Mouse (Mus musculus) kidney, embryonic 14.5 days (tissue): ENCODE measurements at regions not wholly inside any gene's neighbourhood (a gene's known extent, or its start where the extent isn't known, plus 50 kb on each side); places are given as distances from the start of the nearest gene placed in this dataset.
A peak's percentile ranks its signal among the peaks of the same experiment; 100 is the strongest.

Experiments
- ATAC-seq: fragments of 200-750 bp; cut with Nextera tagmentation; 2 replicates; pipeline ENCODE4 v1.8.0; 2017; ENCODE audit warnings: moderate number of reproducible peaks, mild to moderate bottlenecking, moderate TSS enrichment, moderate library complexity; ENCODE audit not compliant: low FRiP score, low TSS enrichment
- H3K27ac ChIP-seq: fragments of 300-500 bp; sonication (generic); 2 replicates; pipeline ENCODE4 v1.5.1; 2014; ENCODE audit warnings: low read depth, mild to moderate bottlenecking, low read length, moderate library complexity, mixed read lengths
- H3K27me3 ChIP-seq: fragments of 300-500 bp; sonication (generic); 2 replicates; pipeline ENCODE4 v1.6.1; 2014; ENCODE audit warnings: mild to moderate bottlenecking, low read length; ENCODE audit not compliant: control insufficient read depth, insufficient read depth
- H3K36me3 ChIP-seq: fragments of 300-500 bp; sonication (generic); 2 replicates; pipeline ENCODE4 v1.6.1; 2014; ENCODE audit warnings: low read length, mixed read lengths; ENCODE audit not compliant: control insufficient read depth, insufficient read depth
- H3K4me1 ChIP-seq: fragments of 300-500 bp; sonication (generic); 2 replicates; pipeline ENCODE4 v1.6.1; 2014; ENCODE audit warnings: low read length, mixed read lengths; ENCODE audit not compliant: control insufficient read depth, insufficient read depth
- H3K4me2 ChIP-seq: fragments of 300-500 bp; sonication (generic); replicated peaks from 2 replicates; pipeline ENCODE4 v1.6.1; 2014; ENCODE audit warnings: low read depth, mild to moderate bottlenecking, low read length
- H3K4me3 ChIP-seq: fragments of 300-500 bp; sonication (generic); 2 replicates; pipeline ENCODE4 v1.5.1; 2014; ENCODE audit warnings: mild to moderate bottlenecking, low read length
- H3K9ac ChIP-seq: fragments of 300-500 bp; sonication (generic); 2 replicates; pipeline ENCODE4 v1.6.1; 2014; ENCODE audit warnings: low read depth, mild to moderate bottlenecking, low read length, moderate library complexity
- H3K9me3 ChIP-seq: fragments of 300-500 bp; sonication (generic); 2 replicates; pipeline ENCODE4 v1.6.1; 2016; ENCODE audit warnings: low read length; ENCODE audit not compliant: control insufficient read depth
- WGBS: fragments of 180-500 bp; shearing (Covaris S2); extraction: QIAGEN DNeasy Blood & Tissue Kit; methylation state at CpG from one replicate; pipeline ENCODE4 v1.1.7; 2014; 5-methylcytosine and 5-hydroxymethylcytosine counted together

DNA sequence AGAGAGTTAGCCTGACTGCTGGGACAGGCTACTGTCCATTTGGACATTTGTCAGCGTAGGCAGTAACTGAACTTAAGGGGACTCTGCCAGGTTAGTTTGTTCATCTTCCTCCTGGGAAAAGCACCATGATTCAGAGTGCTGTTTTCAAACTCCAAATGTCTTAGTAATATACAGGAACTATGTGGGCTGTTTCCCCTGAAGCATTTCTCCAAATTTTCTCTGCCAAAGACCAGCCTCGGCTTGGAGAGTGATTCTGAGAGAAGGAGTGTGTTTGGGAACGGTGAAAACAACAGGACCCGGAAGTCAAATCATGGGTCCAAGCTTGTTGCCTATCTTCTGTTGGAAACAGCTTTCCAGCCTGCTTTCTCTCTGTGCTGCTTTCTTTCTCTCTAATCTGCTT lies 52.1 kb downstream of the Rprm start:
- Histone ChIP-seq H3K27me3 (no peaks in the 10 kb centered on the region), H3K4me1 (no peaks in the 10 kb centered on the region), H3K9ac (no peak overlapping the region), H3K4me2 (no peak overlapping the region), H3K27ac (no peak overlapping the region), H3K36me3 (no peaks in the 10 kb centered on the region), H3K9me3 (no peaks in the 10 kb centered on the region), H3K4me3 (no peak overlapping the region)
- 84% methylated on average over 4 of the region's 4 CpGs for WGBS
- no peak for ATAC-seq

- Histone ChIP-seq H3K9me3 (no peaks in the 10 kb centered on the region), H3K4me1 (no peaks in the 10 kb centered on the region), H3K36me3 (no peaks in the 10 kb centered on the region), H3K4me3 (no peak overlapping the region), H3K9ac (no peak overlapping the region), H3K27me3 (no peaks in the 10 kb centered on the region), H3K4me2 (no peak overlapping the region), H3K27ac (no peak overlapping the region)
- WGBS: 92% methylated on average over 2 of the region's 2 CpGs
- no peak for ATAC-seq
Measured at GRCm38 (mm10) chr2:54028851-54029250, 56.5 kb downstream of the Rprm start.

DNA sequence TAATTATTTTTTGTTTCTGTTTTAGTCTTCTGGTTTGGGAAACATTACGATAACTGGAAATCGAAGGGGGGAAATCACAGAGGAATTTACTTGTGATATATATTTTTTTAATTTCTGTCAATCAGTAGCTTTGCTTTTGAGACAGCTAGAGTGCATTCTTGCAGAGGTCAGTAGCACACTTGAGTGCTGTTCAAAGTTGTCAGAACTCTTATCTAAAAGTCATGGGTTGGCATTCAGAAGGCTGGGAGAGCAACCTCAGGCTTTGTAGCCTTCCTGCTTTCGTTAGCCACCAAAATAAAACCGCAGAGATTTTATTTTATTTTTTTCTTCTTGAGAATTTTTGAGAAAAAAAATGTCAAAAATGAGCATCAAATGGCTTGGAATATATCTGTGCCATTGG lies 62.6 kb downstream of the Rprm start:
- WGBS: 78% methylated on average over 4 of the region's 4 CpGs
- Histone ChIP-seq H3K27ac (no peak overlapping the region), H3K36me3 (no peaks in the 10 kb centered on the region), H3K27me3 (no peaks in the 10 kb centered on the region), H3K4me1 (no peaks in the 10 kb centered on the region), H3K9ac (no peak overlapping the region), H3K4me2 (no peak overlapping the region), H3K4me3 (no peak overlapping the region), H3K9me3 (no peaks in the 10 kb centered on the region)
- ATAC-seq: no peak

GRCm38 (mm10) chr2:53990157-53990556 lies 95.2 kb downstream of the Rprm start:
- 56% methylated on average over 2 of the region's 2 CpGs for WGBS
- H3K4me1 ChIP-seq: no peaks in the 10 kb centered on the region
- no peak overlapping the region for H3K27ac ChIP-seq
- no peaks in the 10 kb centered on the region for H3K27me3 ChIP-seq
- ATAC-seq: no peak
- no peak overlapping the region for H3K9ac ChIP-seq
- H3K4me3 ChIP-seq: no peak overlapping the region
- no peaks in the 10 kb centered on the region for H3K36me3 ChIP-seq
- H3K9me3 ChIP-seq: no peaks in the 10 kb centered on the region
- no peak overlapping the region for H3K4me2 ChIP-seq

GRCm38 (mm10) chr2:53975707-53976106 lies 109.6 kb downstream of the Rprm start:
- WGBS: 84% methylated on average over 4 of the region's 4 CpGs
- no peak overlapping the region for H3K9ac ChIP-seq
- no peak overlapping the region for H3K4me2 ChIP-seq
- no peaks in the 10 kb centered on the region for H3K27me3 ChIP-seq
- H3K36me3 ChIP-seq: no peaks in the 10 kb centered on the region
- ATAC-seq: no peak
- H3K4me1 ChIP-seq: no peaks in the 10 kb centered on the region
- H3K4me3 ChIP-seq: no peak overlapping the region
- no peaks in the 10 kb centered on the region for H3K9me3 ChIP-seq
- H3K27ac ChIP-seq: no peak overlapping the region

DNA sequence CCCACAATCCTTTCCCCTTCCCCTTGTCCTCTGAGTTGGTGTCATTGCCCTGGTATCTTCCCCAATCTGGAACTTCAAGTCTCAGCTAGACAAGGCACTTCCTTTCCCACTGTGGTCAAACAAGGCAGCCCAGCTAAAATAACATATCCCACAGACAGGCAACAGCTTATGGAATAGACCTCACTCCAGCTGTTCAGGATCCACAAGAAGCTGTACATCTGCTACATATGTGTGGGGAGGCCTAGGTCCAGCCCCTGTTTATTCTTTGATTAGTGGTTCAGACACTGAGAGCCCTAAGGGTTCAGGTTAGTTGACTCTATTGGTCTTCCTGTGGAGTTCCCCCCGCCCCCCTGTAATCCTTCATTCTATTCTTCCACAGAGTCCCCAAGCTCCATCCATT lies 124.9 kb downstream of the Rprm start:
- Histone ChIP-seq H3K9me3 (no peaks in the 10 kb centered on the region), H3K4me3 (no peak overlapping the region), H3K4me2 (no peak overlapping the region), H3K27ac (no peak overlapping the region), H3K36me3 (no peaks in the 10 kb centered on the region), H3K9ac (no peak overlapping the region), H3K27me3 (no peaks in the 10 kb centered on the region), H3K4me1 (no peaks in the 10 kb centered on the region)
- ATAC-seq: peak; percentile 81
- WGBS: 58% methylated on average over 1 of the region's 1 CpGs

GRCm38 (mm10) chr2:53948237-53948636 lies 137.1 kb downstream of the Rprm start:
- H3K27me3 ChIP-seq: no peaks in the 10 kb centered on the region
- no peak overlapping the region for H3K27ac ChIP-seq
- WGBS: 54% methylated on average over 2 of the region's 2 CpGs
- no peaks in the 10 kb centered on the region for H3K36me3 ChIP-seq
- H3K4me1 ChIP-seq: no peaks in the 10 kb centered on the region
- ATAC-seq: no peak
- no peak overlapping the region for H3K9ac ChIP-seq
- no peaks in the 10 kb centered on the region for H3K9me3 ChIP-seq
- no peak overlapping the region for H3K4me2 ChIP-seq
- H3K4me3 ChIP-seq: no peak overlapping the region

DNA sequence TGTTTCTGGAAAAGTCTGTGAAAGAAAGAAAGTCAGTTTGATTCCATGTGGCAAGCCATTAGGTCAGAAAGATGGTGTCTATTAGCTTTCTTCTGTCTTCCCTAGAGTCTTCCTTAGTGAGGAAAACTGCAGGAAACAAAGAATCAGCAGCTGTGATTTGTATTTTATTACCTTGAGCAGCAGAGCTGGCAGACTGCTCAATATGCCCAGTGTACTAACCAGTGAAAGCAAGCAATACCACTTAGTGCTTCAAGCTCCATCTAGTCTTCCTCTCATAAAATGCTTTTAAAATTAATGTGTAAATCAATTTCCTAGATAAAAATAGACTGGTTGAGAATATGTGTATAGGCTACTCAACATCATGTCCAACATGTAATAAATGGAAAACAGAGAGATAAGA lies 137.8 kb downstream of the Rprm start:
- no peaks in the 10 kb centered on the region for H3K4me1 ChIP-seq
- H3K9me3 ChIP-seq: no peaks in the 10 kb centered on the region
- no peak for ATAC-seq
- H3K4me2 ChIP-seq: no peak overlapping the region
- no peak overlapping the region for H3K9ac ChIP-seq
- H3K27me3 ChIP-seq: no peaks in the 10 kb centered on the region
- H3K27ac ChIP-seq: no peak overlapping the region
- no peak overlapping the region for H3K4me3 ChIP-seq
- no peaks in the 10 kb centered on the region for H3K36me3 ChIP-seq

GRCm38 (mm10) chr2:53911857-53912256 lies 173.5 kb downstream of the Rprm start:
- H3K9ac ChIP-seq: no peak overlapping the region

More at GRCm38 (mm10) chr2:53911857-53912256, 173.5 kb downstream of the Rprm start:
- H3K27ac ChIP-seq: no peak overlapping the region
- H3K4me3 ChIP-seq: no peak overlapping the region
- no peaks in the 10 kb centered on the region for H3K4me1 ChIP-seq
- 90% methylated on average over 3 of the region's 3 CpGs for WGBS
- H3K9me3 ChIP-seq: no peaks in the 10 kb centered on the region
- no peak overlapping the region for H3K4me2 ChIP-seq
- H3K27me3 ChIP-seq: no peaks in the 10 kb centered on the region
- H3K36me3 ChIP-seq: no peaks in the 10 kb centered on the region
- ATAC-seq: no peak
